Mouse (Mus musculus) right cerebral cortex, adult 2 months (tissue): ENCODE data around the gene Ugt1a8.
"Not testable (repeated sequence)": the region's sequence is repeated elsewhere in the genome, so short reads cannot be mapped to it uniquely, and the experiment has no call there.

Experiments used
- DNase-seq, 2 experiments: peaks; one replicate each; pipeline ENCODE4 v3.0.0; 2021 to 2022; ENCODE audit warnings: low spot score in 2 of 2

Ugt1a8 gene

DNA sequence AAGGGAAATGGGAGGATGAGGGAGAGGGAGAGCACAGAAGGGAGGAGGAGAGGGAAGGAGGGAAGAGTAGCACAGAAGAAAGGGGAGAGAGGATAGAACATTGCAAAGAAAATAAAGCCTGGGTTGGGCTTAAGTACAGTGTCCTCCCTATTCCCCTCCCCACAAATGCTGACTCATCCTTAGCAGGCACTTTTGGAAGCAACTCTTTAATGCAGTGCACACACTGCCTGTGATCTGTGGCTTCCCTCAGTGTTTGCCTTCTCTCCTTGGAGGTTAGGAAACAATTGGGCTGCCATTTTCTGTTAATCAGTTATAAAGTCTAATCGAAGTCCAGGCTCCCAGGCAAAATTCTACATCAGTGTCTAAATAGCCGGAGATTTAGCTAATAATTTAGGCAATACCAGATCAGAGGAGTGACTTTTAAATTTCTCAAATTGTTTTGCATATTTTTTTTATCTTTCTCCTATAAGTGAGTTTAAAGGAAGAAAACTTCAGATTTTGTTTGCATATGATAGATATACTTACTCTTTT lies 21.5 kb downstream of the Ugt1a8 start:
- DNase-seq, result not testable (repeated sequence)

DNA sequence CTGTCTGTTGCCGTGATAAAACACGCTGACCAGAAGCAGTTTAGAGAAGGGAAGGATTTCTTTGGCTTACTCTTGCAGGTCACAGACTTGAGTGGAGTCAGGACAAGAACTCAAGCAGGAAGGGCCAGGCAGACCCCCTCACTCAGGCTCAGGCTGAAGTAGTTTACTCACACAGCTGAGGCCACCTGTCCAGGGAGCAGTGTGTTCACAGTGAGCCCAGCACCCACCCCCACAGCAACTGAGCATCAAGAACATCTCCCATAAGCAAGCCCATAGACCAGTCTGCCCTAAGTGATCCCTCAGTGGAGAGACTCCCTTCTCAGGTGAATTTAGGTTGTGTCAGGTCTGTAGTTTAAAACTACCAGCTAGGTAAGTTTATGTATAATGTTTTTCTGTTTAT lies 22.0 kb downstream of the Ugt1a8 start:
- not testable (repeated sequence) for DNase-seq

DNA sequence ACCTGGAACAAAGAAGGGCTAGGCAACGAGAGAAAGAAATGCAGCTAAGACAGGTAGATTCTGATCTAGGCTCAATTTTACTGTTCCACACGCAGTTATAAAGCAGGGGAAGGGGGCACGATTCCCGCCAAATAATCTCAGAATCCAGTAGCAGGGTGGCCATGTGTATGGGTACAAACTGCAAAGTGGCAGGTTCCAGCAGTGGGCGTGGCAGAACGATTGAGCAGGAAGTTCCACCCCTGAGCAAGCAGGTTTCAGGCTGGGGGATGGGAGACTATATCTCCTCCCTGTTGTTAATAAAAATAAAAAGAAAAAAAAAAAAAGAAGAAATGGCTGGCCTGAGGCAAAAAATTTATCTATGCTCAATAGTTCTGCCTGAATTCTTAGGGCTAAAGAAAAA lies 25.2 kb downstream of the Ugt1a8 start:
- not testable (repeated sequence) for DNase-seq

DNA sequence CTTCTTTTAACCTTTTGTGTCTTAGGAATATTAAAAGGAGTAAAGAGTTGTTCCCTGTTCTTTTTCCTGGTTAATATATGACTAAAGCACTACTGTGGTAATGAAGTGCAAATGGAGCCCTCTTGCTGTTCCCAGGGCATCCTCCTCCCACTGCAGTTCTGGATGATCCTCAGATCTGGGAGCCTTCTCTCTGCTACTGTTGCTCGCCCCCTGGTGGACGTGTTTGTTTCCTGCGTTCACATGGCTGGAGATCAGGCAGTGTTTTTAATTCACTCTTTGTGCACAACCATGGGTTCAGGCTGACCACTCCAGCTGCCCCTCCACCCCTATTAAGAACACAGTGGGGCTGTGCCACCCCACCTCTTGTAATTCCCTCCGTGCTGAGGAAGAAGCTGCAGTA lies 32.9 kb downstream of the Ugt1a8 start:
- not testable (repeated sequence) for DNase-seq

DNA sequence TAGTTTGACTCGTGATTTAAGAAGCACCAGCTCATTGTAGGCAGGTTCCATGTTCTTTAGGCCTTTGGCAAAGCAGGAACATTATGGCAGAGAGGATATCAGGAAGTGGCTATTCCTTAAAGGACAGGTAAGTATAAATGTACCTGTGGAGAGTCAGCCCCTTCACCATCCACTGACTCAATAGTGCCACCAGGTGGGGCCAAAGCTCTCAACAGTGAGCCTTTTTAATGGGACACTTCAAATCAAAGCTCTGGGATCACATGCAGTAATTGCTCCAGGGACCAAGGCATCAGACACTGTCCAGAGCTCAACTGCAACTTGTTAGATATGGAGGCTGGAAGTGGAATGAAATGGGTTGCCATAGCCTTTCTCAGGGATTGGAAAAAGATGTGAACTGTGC lies 33.9 kb downstream of the Ugt1a8 start:
- peak in 1 of 2 experiments; percentile 8 for DNase-seq

DNA sequence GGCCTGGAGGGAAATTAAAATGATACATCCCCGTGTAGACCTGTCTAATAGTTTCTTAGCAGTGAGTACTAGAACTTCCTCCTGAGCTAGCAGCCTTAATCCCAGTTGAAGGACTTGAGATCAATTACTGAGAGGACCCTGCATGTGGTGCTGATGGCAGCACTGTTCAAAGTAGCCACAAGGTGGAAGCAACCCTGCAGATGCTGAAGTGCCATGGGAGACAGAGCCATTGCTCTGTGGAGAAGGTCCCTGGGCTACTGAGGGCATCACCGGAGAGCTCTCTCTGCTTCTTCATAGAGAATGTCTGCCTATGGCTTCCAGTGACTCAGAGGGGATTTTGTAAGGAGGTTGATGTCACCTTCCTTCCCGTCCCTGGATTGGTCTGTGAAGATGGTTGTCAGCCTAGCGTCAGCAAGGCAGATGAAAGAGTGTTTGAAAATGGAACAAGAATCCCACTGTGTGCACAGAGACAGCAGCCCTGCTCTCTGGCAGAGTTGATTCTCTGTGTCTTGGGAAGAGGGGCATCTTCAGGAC lies 38.3 kb downstream of the Ugt1a8 start:
- not testable (repeated sequence) for DNase-seq

DNA sequence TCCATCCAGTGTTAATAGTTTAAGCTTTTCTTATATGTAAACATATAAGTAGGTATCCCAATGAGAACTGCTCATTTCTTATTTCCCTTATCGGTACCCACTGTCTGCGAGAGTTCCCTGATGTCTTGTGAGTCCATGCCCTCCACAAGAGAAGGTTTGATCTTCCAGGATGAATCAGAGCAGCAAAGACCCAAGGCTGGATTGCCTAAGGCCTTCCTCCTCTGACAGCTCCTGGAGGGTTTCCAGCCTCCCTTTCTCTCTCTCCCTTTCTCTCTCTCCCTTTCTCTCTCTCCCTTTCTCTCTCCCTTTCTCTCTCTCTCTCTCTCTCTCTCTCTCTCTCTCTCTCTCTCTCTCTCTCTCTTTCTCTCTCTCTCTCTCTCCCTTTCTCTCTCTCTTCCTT lies 41.5 kb downstream of the Ugt1a8 start:
- DNase-seq, result not testable (repeated sequence)

DNA sequence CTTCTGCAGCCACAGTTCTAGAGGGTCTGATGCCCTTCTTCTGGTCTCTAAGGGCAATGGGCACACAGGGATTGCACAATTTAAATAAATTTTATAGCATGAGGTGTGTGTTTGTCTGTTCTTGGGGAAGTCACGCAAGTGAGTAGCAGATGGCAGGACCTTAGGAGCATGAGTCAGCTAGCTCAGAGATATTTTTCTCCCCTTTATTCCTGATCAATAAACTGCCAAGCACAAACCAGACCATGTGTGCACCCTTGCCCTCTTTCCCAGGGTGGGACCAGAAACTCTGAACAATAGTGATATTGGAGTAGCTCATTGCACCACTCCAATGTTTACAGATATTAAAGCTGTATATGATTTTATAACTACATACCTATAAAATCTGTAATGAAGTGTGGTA lies 42.6 kb downstream of the Ugt1a8 start:
- DNase-seq, result not testable (repeated sequence)

DNA sequence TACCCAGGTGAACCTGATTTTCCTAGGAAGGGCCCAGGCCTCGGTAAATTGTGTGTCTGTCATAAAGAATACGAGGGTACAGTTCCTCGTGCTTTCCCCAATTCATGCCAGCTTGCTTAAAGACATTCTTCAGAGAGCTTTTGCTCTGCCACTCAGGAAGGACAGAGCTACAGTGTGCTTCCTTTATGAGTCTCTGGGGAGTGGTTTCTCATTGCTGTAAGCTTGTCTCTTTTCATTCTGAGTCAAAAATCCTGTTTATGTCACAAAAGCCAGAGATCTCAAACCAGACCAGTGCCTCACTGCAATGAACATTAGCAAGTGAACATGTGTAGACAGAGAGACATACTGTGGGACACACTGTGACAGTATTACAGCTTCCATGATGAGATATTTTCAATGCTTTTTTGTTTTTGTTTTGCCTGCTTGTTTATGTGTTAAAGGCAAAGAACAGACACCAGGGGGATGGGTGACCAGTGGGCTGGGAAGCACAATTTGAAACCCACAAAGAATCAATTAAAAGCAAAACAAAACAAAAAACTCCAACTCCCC lies 46.4 kb downstream of the Ugt1a8 start:
- DNase-seq, result no peak

DNA sequence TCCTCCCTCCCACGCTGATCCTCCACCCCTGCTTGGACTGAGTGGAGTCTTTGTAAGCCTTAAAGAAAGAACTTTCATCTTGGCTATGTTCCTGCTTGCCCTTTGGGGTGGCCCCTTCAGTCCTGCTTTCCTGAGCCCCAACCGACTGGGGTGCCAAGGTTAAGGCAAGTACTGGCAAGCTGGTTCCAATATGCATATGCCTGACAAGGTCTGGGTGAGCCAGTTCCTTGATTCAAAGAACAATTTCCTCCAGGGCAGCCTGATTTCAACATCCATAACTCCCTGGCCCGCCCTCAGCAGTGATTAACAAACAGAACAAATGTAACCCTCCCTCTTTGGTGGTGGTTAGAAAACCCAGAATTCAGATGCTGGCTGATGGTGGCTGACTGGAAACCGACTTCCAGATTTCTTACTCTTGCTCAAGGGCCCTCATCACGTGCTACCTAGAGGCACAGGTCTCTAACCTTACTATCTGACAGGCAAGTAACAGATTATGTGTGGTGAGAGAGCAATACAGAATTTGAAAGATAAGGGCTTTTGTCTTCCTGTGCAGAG lies 46.9 kb downstream of the Ugt1a8 start, which contains the start of gene Ugt1a6a:
Ugt1a6a (plus strand) TSS at position 353 of the 555 bp plus-strand sequence.
- not testable (repeated sequence) for DNase-seq

DNA sequence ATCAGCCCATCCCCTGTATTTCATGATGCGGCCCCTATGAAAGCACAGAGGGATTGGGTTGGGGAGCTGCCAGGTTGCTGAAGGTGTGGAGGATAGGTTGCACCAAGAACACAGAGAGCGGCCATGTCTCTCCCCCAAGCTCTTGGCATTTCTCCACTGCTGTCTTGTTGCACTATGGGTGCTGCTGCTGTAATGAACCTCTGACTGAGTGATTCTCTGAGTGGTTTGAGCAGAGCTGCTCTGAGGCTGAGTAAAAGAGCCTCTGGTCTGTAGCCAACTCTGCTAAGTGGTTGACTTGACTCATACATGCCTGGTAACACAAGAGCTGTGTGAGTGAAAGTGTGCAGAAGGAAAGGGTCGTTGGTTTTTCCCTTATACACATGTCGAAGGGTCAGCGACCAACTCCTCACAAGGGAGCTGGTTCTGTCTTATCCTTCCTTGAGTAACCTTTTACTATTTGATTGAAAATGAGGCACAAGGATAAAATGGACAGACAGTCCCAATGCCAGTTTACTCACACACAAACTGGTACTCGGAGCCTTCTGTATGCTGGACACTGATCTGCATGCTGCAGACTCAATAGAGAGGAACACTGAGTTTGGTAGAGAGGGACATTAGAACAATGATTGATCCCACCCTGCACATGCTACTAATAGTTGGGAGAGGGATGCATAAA lies 47.8 kb downstream of the Ugt1a8 start:
- DNase-seq, result not testable (repeated sequence)

DNA sequence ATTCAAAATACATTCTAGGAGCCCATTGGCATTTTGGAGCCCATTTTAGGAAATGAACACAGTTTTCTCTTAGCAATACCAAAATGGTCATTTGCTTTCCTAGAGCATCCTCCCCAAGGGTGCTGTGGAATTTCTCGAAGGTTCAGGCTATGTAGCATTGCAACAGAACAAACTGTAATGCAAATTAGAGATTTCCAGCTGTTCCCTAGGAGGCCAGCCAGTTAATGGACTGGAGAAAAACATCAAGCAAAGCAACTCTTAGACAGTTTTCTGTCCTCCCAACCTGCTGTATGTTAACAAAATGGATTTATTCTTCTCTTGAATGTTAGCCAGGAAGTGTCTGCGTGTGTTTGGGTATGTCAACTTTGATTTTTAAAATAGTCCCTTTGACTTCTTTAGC lies 49.0 kb downstream of the Ugt1a8 start:
- no peak for DNase-seq

DNA sequence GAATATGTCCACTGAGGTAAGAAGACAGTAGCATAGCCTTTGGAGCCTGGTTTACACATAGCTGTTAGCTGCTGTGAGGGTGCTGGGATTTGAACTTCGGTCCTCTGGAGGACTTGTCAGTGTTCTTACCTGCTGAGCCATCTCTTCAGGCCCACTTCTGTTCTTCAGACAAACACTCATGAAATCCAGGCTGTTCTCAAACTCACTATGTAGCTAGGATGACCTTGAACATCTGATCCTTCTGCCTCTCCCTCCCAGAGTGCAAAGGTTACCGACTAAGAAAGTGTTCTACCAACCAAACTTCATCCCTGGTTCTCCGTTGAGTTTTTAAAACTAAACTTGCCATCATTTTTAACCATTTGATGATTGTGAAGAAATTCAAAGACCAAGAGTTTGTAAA lies 49.7 kb downstream of the Ugt1a8 start:
- no peak for DNase-seq

DNA sequence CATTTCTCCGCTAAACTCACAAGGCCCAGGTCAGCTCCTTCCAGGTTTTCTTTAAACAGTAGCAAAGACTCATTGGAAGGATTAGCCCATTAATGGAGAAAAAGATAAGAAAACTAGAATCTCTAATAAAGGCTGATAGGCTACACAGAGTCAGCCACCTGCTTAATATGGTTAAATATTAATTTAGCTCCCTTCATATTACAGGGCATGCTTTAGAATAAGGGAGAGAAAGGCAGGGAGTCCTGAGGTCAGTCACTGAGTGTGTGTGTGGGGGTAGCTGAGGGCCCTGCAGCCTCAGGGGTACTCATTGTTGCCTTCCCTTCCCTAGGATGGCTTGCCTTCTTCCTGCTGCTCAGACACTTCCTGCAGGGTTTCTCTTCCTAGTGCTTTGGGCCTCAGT lies 50.5 kb downstream of the Ugt1a8 start:
- DNase-seq, result no peak

DNA sequence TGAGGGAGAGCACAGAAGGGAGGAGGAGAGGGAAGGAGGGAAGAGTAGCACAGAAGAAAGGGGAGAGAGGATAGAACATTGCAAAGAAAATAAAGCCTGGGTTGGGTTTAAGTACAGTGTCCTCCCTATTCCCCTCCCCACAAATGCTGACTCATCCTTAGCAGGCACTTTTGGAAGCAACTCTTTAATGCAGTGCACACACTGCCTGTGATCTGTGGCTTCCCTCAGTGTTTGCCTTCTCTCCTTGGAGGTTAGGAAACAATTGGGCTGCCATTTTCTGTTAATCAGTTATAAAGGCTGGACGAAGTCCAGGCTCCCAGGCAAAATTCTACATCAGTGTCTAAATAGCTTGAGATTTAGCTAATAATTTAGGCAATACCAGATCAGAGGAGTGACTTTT lies 52.9 kb downstream of the Ugt1a8 start:
- not testable (repeated sequence) for DNase-seq

DNA sequence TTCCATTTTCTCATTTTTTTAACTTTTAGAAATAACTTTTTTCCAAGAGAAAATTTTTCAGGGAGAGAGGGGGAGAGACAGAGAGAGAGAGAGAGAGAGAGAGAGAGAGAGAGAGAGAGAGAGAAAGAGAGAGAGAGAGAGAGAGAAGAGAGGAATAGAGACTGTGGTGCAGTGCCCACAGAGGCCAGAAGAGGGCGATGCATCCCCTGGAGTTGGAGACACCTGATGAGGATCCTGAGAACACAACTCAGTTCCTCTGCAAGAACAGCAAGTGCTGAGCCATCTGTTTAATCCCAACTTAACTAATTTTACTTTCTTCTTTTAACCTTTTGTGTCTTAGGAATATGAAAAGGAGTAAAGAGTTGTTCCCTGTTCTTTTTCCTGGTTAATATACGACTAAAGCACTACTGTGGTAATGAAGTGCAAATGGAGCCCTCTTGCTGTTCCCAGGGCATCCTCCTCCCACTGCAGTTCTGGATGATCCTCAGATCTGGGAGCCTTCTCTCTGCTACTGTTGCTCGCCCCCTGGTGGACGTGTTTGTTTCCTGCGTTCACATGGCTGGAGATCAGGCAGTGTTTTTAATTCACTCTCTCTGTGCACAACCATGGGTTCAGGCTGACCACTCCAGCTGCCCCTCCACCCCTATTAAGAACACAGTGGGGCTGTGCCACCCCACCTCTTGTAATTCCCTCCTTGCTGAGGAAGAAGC lies 56.5 kb downstream of the Ugt1a8 start:
- peak; percentile 20 to 26 for DNase-seq

DNA sequence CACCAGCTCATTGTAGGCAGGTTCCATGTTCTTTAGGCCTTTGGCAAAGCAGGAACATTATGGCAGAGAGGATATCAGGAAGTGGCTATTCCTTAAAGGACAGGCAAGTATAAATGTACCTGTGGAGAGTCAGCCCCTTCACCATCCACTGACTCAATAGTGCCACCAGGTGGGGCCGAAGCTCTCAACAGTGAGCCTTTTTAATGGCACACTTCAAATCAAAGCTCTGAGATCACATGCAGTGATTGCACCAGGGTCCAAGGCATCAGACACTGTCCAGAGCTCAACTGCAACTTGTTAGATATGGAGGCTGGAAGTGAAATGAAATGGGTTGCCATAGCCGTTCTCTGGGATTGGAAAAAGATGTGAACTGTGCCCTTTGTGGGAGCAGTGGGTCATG lies 57.7 kb downstream of the Ugt1a8 start:
- DNase-seq, result not testable (repeated sequence)

DNA sequence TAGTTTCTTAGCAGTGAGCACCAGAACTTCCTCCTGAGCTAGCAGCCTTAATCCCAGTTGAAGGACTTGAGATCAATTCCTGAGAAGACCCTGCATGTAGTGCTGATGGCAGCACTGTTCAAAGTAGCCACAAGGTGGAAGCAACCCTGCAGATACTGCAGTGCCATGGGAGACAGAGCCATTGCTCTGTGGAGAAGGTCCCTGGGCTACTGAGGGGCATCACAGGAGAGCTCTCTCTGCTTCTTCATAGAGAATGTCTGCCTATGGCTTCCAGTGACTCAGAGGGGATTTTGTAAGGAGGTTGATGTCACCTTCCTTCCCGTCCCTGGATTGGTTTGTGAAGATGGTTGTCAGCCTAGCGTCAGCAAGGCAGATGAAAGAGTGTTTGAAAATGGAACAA lies 62.5 kb downstream of the Ugt1a8 start:
- peak in 1 of 2 experiments; percentile 4 for DNase-seq

DNA sequence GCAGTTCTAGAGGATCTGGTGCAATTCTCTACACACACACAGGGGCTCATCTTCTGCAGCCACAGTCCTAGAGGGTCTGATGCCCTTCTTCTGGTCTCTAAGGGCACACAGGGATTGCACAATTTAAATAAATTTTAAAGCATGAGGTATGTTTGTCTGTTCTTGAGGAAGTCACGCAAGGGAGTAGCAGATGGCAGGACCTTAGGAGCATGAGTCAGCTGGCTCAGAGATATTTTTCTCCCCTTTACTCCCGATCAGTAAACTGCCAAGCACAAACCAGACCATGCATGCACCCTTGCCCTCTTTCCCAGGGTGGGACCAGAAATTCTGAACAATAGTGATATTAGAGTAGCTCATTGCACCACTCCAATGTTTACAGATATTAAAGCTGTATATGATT lies 70.8 kb downstream of the Ugt1a8 start:
- DNase-seq, result no peak

DNA sequence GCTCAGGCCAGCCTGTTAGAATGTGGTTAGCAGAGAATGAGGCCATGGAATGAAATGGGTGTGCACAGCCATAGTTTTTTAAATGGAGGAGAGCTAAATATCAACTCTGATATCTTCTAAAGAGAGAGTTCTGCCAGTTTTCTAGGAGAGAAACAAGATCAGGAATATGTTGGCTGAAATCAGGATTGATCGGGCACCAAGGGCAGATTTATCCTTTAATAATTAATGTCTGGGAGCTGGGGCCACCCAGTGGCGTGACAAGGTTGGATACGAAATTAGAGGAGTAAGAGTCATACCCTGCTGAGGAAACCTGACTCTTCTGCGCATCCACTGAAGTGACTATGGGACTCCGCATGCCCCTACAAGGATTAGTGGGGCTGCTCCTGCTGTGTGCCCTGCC lies 78.1 kb downstream of the Ugt1a8 start, which contains the start of gene Ugt1a5:
Ugt1a5 (plus strand) TSS at position 302 of the 400 bp plus-strand sequence.
- DNase-seq, result no peak

DNA sequence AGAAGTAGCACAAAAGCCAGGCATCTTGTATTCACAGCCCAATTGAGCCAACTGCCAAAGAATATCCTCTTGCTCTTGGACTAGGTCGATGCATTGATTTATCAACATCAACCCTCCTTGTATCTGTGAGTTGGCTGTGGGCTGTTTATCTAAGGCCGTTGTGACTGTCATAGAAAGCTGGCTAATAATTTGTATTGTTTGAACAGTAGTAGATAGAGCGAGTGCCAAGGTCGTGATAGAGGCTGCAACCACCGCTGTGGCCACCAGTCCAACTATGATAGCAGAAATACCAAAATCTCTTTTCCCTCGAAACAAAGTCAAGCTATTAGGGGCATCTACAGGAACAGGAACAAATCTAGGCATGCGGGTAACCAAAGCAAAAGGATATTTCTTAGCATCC lies 84.6 kb downstream of the Ugt1a8 start:
- not testable (repeated sequence) for DNase-seq

DNA sequence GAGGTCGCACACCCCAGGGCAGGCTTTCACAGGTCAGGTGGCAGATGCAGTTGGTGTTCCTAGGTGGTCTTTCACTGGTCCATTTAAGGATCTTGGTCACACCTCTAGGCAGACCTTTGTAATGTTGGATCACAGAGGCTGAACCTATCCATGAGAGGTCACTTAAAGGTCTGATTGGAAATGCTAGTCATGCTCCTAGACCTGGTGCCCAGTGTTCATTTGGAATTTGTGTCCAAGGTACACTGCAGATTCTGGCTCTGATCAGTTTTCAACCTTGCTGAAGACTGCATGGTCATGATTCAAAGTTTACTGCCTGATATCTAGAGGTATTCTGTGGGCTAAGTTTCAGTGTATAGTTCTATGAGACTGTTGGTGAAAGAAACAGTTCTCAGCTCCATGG lies 92.0 kb downstream of the Ugt1a8 start:
- DNase-seq, result no peak
